Mouse (Mus musculus) small intestine, adult 2 months (tissue): ENCODE measurements around the gene Ier5.

Source experiments
- CTCF ChIP-seq: fragments of 200-500 bp; IDR thresholded peaks from 2 replicates; pipeline ENCODE4 v1.5.1; 2012; ENCODE audit warnings: low read depth, mild to moderate bottlenecking, control low read depth, inconsistent platforms, low read length, moderate library complexity, mixed read lengths; ENCODE audit not compliant: insufficient replicate concordance, insufficient read length; ENCODE audit errors: extremely low read depth
- POLR2A ChIP-seq: fragments of 200-500 bp; IDR thresholded peaks from 2 replicates; pipeline ENCODE4 v1.6.1; 2012; ENCODE audit warnings: low read depth, mild to moderate bottlenecking, control low read depth, inconsistent platforms, low read length, moderate library complexity

DNA sequence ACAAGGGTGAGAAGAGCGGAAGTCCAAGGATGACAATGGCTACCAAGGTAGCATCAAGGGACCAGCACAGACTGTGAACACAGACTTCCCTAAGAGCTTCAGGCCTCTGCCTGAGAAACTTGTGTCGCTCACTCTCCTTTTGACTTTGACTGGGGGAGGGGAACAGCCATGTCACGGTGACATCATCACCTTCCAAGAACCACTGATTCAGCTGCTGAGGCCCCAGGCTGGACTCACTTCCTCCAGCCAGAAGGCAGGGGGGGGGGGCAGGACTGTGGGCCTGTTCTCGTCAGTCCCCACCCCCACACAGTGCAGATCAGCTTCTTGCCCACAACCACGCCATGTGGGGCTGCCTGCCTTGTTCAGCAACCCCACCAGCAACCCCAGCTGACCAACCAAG is 49.3 kb downstream of the Ier5 start:
- no peak for TF ChIP-seq CTCF
- no peak for TF ChIP-seq POLR2A
